Mouse (Mus musculus): ENCODE measurements at regions not wholly inside any gene's neighbourhood (a gene's known extent, or its start where the extent isn't known, plus 50 kb on each side); places are given as distances from the start of the nearest gene placed in this dataset.

DNA sequence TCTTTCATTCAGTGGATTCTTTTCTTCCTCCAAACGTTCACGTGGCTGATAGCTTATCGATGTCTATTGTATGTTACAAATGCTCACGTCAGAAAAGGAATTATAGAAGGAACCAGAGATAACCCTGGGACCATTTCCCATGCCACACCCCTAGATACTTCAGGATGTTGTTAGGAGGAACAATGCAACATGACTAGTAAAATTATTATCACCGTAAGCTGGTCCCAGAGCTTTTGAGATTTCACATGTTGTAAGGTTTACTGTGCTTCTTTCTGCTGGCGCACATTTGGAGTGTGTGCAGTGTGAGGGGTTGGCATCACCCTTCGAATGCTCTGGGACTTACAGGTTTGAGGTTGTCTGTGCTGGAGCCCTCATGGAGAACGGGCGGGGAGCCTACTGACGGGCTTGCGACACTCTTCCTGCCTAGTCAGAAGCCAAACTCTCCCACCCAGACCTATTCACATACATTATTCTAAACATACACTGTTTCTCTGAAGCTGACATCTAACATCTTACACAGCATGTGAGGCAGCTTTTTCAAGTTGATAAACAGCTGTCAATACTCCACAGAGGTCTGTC is 118.2 kb upstream of the Ednrb start:
- DNase-seq (ENCODE audit: low read depth in 3 of 3, low spot score in 3 of 3), result no peak
- WGBS (ENCODE audit: insufficient replicate concordance), result 49% methylated on average over 11 of the region's 11 CpGs
- TF ChIP-seq CTCF (IDR thresholded peaks at IDR 0.05; ENCODE audit: low read depth) (no peak), EP300 (IDR thresholded peaks at IDR 0.05; ENCODE audit: low read depth) (no peak)

DNA sequence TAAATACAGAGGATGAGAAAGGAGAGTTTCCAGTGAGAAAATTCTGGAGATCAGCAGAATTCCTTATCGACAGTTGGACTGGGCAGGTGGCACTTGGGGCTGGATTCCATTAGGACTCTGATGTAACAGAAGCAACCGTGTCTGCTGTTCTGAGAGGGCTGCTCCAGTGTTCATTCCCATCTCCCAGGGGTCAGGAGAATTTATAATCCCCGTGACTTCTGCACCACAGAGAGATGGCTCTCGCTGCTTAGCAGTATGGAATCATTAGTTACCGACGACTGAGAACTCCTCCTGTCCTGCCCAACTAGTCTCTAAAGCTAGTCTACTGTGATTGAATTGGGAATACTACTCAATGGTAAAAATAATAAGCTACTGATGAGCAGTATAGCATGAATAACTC is 107.7 kb upstream of the Ednrb start:
- 73% methylated on average over 6 of the region's 6 CpGs for WGBS (ENCODE audit: insufficient replicate concordance)
- ATAC-seq (ENCODE audit: insufficient read depth), result no peak
- Histone ChIP-seq H3K9me3 (ENCODE audit: control insufficient read depth, low read length) (no peaks in the 10 kb centered on the region), H3K27me3 (ENCODE audit: control insufficient read depth, insufficient read depth, low read length) (no peaks in the 10 kb centered on the region), H3K4me3 (ENCODE audit: insufficient read depth in 1 of 2, low read depth in 2 of 2, low read length in 2 of 2) (no peak overlapping the region), H3K4me1 (replicated peaks; ENCODE audit: control insufficient read depth in 2 of 2, insufficient read depth in 2 of 2, low read length in 1 of 2) (peaks cover 0 to 1% of the 10 kb centered on the region in 2 experiments; a peak in 1 of 4 replicates), H3K27ac (no peak overlapping the region), H3K9ac (replicated peaks) (no peak overlapping the region), H3K36me3 (replicated peaks; ENCODE audit: control insufficient read depth, insufficient read depth, low read depth) (no peaks in the 10 kb centered on the region), H3K4me2 (ENCODE audit: low read depth) (no peak overlapping the region)
- TF ChIP-seq EP300 (IDR thresholded peaks at IDR 0.05; ENCODE audit: low read depth) (no peak), CTCF (IDR thresholded peaks at IDR 0.05; ENCODE audit: low read depth) (no peak)
- no peak for DNase-seq (ENCODE audit: low read depth in 3 of 3, low spot score in 3 of 3)

More for the DNA sequence above, 118.2 kb upstream of the Ednrb start:
- no peak overlapping the region for H3K27ac ChIP-seq
- no peak overlapping the region for H3K4me2 ChIP-seq (ENCODE audit: low read depth)
- ATAC-seq (ENCODE audit: insufficient read depth), result no peak
- H3K9ac ChIP-seq (replicated peaks), result no peak overlapping the region
- no peaks in the 10 kb centered on the region for H3K4me1 ChIP-seq (replicated peaks; ENCODE audit: control insufficient read depth in 2 of 2, insufficient read depth in 2 of 2, low read length in 1 of 2)
- H3K4me3 ChIP-seq (ENCODE audit: insufficient read depth in 1 of 2, low read depth in 2 of 2, low read length in 2 of 2), result no peak overlapping the region
- H3K27me3 ChIP-seq (ENCODE audit: control insufficient read depth, insufficient read depth, low read length), result no peaks in the 10 kb centered on the region
- H3K36me3 ChIP-seq (replicated peaks; ENCODE audit: control insufficient read depth, insufficient read depth, low read depth), result no peaks in the 10 kb centered on the region
- no peaks in the 10 kb centered on the region for H3K9me3 ChIP-seq (ENCODE audit: control insufficient read depth, low read length)

DNA sequence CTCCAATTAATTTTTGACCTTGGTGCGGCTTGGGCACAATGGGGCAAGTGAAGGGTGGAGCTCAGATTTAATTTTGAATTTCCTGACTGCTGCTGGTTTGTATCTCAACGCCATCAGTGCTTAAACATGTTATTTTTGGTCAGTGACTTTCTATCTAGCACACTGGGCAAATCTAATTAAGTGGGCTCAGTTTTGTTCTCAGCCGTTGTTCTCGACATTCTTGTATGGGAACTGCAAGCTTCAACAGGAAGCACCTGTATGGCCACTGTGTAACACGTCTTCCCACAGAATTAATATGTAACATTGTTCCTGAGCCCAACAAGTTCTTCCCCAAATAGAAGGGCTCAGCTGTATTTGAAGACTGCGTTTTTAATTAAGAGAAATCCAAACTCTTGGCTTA is 105.7 kb upstream of the Ednrb start:
- H3K27ac ChIP-seq, result no peak overlapping the region
- 24% methylated on average over 6 of the region's 6 CpGs for WGBS (ENCODE audit: insufficient replicate concordance)
- DNase-seq (ENCODE audit: low read depth in 3 of 3, low spot score in 3 of 3), result no peak
- no peaks in the 10 kb centered on the region for H3K27me3 ChIP-seq (ENCODE audit: control insufficient read depth, insufficient read depth, low read length)
- no peak for ATAC-seq (ENCODE audit: insufficient read depth)
- H3K4me3 ChIP-seq (ENCODE audit: insufficient read depth in 1 of 2, low read depth in 2 of 2, low read length in 2 of 2), result no peak overlapping the region
- no peaks in the 10 kb centered on the region for H3K36me3 ChIP-seq (replicated peaks; ENCODE audit: control insufficient read depth, insufficient read depth, low read depth)
- no peak overlapping the region for H3K4me2 ChIP-seq (ENCODE audit: low read depth)
- H3K9ac ChIP-seq (replicated peaks), result no peak overlapping the region
- peaks cover 0 to 3% of the 10 kb centered on the region in 2 experiments; a peak in 2 of 4 replicates for H3K4me1 ChIP-seq (replicated peaks; ENCODE audit: control insufficient read depth in 2 of 2, insufficient read depth in 2 of 2, low read length in 1 of 2)
- no peaks in the 10 kb centered on the region for H3K9me3 ChIP-seq (ENCODE audit: control insufficient read depth, low read length)
- TF ChIP-seq CTCF (IDR thresholded peaks at IDR 0.05; ENCODE audit: low read depth) (no peak), EP300 (IDR thresholded peaks at IDR 0.05; ENCODE audit: low read depth) (no peak)

DNA sequence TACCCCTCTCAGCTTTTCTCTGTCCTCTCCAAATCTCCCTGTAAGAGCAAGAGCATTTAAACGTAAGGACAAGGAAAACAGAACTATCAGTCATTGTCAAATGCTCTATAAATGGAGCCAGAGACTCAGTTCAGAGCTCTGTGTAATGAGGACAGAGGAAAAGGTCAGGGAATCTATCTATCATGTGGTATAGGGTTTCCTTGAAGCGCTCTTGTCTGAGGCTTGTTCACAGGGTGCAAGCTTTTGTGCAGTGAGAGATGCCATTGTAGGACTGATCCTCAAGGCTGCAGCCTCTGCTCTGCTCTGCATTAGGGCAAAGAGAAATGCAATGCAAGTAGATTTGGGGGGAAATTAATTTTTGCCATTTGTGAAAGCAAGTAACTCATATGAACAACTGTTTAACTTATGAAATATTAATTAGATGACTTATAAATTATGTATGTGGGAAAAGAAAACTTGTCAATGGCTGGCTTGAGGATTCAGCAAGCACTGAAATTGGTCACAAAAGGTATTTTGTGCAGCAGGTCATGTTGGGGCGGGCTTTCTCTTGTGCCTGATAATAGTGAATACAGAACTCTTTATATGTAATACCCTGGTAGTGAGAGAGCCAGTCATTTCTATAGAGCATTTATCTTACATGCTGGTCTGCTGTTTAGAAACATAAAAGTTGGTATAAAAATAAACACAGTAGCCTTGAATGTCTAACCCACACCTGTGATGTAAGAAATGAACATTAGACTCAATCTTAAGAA is 104.0 kb upstream of the Ednrb start:
- 44% methylated on average over 3 of the region's 3 CpGs for WGBS (ENCODE audit: insufficient replicate concordance)
- Histone ChIP-seq H3K4me1 (replicated peaks; ENCODE audit: control insufficient read depth in 2 of 2, insufficient read depth in 2 of 2, low read length in 1 of 2) (peaks cover 0 to 3% of the 10 kb centered on the region in 2 experiments; a peak in 2 of 4 replicates), H3K27ac (no peak overlapping the region), H3K4me3 (ENCODE audit: insufficient read depth in 1 of 2, low read depth in 2 of 2, low read length in 2 of 2) (no peak overlapping the region), H3K36me3 (replicated peaks; ENCODE audit: control insufficient read depth, insufficient read depth, low read depth) (no peaks in the 10 kb centered on the region), H3K27me3 (ENCODE audit: control insufficient read depth, insufficient read depth, low read length) (no peaks in the 10 kb centered on the region), H3K4me2 (ENCODE audit: low read depth) (no peak overlapping the region), H3K9ac (replicated peaks) (no peak overlapping the region), H3K9me3 (ENCODE audit: control insufficient read depth, low read length) (no peaks in the 10 kb centered on the region)
- DNase-seq (ENCODE audit: low read depth in 3 of 3, low spot score in 3 of 3) (no peak), ATAC-seq (ENCODE audit: insufficient read depth) (no peak)
- no peak for TF ChIP-seq EP300 (IDR thresholded peaks at IDR 0.05; ENCODE audit: low read depth)
- no peak for TF ChIP-seq CTCF (IDR thresholded peaks at IDR 0.05; ENCODE audit: low read depth)

DNA sequence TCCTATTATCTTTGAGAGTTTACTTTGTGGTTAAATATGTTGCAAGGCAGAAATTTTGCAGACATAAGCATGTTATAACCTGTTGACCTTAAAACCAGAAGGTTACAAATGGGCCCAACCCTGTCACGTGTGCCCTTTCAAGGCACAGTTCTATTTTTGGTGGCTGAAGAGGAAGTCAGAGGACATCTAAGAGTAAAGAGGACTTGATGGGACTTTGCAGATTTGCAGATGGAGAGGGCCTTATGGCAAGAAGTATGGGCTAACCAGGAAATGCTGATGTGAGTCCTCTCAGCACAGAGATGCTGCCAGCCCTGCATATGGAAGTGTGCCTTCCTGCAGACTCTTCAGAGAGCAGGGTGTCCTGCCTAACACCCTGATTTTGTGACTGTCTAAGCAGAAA is 101.6 kb upstream of the Ednrb start:
- Histone ChIP-seq H3K4me2 (ENCODE audit: low read depth) (no peak overlapping the region), H3K27ac (no peak overlapping the region), H3K4me3 (ENCODE audit: insufficient read depth in 1 of 2, low read depth in 2 of 2, low read length in 2 of 2) (no peak overlapping the region), H3K4me1 (replicated peaks; ENCODE audit: control insufficient read depth in 2 of 2, insufficient read depth in 2 of 2, low read length in 1 of 2) (peaks cover 0 to 3% of the 10 kb centered on the region in 2 experiments; a peak in 2 of 4 replicates), H3K36me3 (replicated peaks; ENCODE audit: control insufficient read depth, insufficient read depth, low read depth) (no peaks in the 10 kb centered on the region), H3K9me3 (ENCODE audit: control insufficient read depth, low read length) (no peaks in the 10 kb centered on the region), H3K27me3 (ENCODE audit: control insufficient read depth, insufficient read depth, low read length) (no peaks in the 10 kb centered on the region), H3K9ac (replicated peaks) (no peak overlapping the region)
- TF ChIP-seq CTCF (IDR thresholded peaks at IDR 0.05; ENCODE audit: low read depth) (no peak), EP300 (IDR thresholded peaks at IDR 0.05; ENCODE audit: low read depth) (no peak; the same call in 1 of the 2 replicates)
- DNase-seq (ENCODE audit: low read depth in 3 of 3, low spot score in 3 of 3) (peak in 1 of 3 experiments; percentile 7), ATAC-seq (ENCODE audit: insufficient read depth) (peak; percentile 26; the same call in 1 of the 2 replicates)
- 3% methylated on average over 1 of the region's 1 CpGs for WGBS (ENCODE audit: insufficient replicate concordance)
